Mouse (Mus musculus): ENCODE data around the gene 1700125H20Rik.

Gene 1700125H20Rik

DNA sequence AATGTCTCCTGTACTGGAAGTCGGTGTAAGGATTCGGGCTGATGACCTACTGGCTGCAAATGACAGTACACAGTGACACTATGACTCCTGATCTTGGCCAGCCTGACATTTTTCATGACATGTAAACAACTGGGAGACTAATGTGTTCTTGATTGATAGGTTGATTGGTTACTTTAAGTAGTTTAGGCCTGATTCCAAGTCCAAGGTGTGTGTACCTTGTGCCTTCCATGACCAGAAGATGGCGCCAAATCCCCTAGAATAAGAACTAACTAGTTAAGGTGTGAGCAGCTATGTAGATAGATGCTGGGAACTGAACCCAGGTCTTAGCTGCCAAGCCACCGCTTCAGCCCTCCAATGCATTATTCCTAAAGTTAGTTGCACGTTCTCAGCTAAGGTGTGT is 13.9 kb downstream of the 1700125H20Rik start:
- peak; percentile 84 for DNase-seq (ENCODE audit: low read depth, low spot score)

DNA sequence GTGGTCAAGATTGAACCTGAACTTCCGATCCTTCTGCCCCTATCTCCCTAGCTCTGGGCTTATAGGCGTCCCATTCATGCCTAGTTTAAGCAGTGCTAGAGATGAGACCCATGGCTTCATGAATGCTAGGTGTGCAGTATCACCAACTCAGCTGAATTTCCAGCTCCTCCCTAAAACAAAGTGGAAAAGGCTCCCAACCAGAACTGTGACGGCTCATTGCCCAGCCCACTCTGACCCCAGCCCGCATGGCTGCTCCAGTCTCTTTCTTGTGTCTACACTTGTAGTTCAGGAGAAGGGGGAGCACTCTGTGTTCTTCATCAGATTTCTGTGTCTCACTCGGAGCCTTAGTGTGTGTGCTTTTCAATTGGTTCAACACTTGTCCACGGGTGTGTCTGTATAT is 14.6 kb downstream of the 1700125H20Rik start:
- DNase-seq (ENCODE audit: low read depth, low spot score) = no peak

DNA sequence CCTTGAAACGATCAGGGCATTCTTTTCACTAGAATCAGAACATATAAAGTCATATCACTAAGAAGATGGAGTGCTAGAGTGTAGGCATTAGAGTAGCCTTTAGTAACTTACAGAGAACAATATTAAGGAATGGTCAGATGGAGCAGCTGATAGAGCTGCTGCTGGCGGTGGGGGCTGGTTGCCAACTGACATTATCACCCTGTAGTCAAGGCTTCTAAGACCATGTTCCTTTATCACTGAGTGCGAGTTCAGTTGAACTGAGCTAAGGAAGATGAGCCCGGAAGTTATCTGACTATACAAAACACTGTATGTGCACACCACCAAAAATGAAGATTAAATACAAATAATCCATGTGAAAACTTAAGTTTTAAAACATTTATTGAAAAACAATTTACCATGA is 18.9 kb downstream of the 1700125H20Rik start:
- no peak for DNase-seq (ENCODE audit: low read depth, low spot score)

DNA sequence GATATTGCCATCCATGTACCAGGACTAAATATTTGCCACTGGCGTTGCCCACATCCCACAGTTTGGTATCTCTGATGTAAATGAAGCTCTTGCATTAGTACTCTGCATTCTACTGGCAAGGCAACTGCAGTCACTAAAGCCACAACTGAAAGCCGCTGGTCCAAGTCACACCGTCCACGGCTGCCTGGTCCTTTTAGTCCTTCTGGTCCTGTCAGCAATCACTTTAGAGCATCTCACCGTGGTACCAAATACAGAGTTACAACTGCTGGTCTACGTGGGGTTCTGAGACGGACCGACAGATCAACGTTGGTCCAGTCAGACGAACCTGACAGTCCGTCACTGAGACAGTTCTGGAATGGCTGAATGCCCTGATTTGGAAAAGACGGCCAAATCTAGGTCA is 20.5 kb downstream of the 1700125H20Rik start:
- DNase-seq (ENCODE audit: low read depth, low spot score) = no peak

DNA sequence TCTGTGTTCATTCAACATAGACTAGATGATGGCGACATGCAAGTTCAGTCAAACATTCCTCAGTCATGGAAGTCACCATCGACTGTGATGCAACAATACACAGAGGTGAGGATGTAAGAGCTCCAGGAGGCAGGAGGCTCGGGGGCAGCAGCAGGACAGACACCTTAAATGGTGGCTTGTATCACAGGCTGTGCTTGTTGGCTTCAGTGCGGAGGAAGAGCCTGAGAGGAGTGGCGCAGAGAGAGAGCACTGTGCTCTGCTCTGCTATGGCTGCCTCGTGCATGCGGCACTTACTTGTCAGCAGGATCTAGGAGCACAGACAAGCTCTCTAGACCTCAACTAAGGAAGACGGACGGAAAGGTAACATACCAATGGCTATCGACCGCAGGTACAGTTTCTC is 24.0 kb downstream of the 1700125H20Rik start:
- no peak for DNase-seq (ENCODE audit: low read depth, low spot score)

DNA sequence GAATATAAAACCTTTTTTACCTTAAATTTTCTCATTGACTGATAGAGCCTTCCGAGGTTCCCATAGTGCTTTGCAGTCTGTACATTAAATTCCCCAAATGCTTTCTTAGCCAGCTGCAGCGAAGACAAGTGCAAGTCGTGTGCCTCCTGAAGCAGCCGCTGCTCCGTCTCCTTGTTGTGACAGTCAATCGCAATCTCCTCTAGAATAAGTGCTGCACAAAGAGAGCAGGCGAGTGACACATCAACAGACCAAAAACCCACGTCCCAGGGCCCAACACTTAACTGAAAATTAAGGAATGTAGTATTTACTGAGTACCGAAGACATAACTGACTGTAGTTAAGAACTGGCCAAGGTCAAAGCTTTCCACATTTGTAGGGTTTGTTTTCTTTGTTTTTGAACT is 25.8 kb downstream of the 1700125H20Rik start:
- no peak for DNase-seq (ENCODE audit: low read depth, low spot score)

DNA sequence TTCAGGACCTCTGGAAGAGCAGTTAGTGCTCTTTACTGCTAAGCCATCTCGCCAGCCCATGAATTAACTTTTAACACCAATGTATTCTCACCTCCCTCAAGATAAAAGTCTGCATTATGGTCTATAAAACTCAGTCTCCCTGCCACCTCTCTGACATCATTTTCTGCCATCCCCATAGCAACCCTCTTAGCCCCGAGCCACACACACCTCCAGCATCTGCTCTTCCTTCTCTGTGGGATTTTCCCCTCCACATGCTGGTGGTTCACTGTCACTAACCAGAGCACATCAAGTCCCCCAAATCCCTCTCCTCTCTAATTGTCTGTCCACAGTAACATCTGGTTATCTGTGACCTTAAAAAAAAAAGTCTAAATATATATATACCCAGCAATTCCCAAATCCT is 28.7 kb downstream of the 1700125H20Rik start:
- no peak for DNase-seq (ENCODE audit: low read depth, low spot score)

DNA sequence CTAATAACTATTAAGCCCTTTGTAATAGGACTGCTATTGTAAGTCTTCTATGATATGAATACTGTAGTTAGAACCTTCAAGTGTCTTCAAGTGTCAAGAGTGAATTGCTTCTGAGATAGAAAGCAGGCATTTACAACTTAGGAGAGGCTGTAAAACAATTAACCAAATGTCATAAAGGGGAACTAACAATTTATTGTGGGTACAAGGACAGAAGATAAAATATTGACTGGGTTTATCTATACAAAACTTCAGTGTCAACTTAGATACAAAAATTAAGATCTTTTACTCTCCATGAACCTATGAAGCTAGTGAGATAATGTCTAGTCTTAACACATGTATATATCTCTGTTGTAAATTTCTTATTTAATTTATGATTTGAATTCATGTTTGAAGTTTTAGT is 36.0 kb downstream of the 1700125H20Rik start:
- DNase-seq (ENCODE audit: low read depth, low spot score) = no peak

DNA sequence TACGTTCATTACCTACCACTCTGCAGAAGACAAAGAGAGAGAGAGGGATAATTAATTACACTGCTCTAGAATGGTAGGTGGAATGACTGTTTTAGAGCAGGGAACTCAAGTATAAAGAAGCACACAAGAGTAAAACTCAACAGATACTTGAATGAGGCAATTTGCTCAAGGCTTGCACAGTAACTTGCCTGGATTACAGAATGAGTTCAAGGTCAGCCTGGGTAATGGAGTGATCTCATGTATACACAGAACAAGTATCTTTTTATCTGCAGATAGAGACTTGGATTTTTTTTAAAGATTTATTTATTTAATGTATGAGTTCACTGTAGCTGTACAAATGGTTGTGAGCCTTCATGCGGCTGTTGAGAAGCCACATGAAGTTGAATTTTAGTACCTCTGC is 40.9 kb downstream of the 1700125H20Rik start:
- DNase-seq (ENCODE audit: low read depth, low spot score) = no peak

DNA sequence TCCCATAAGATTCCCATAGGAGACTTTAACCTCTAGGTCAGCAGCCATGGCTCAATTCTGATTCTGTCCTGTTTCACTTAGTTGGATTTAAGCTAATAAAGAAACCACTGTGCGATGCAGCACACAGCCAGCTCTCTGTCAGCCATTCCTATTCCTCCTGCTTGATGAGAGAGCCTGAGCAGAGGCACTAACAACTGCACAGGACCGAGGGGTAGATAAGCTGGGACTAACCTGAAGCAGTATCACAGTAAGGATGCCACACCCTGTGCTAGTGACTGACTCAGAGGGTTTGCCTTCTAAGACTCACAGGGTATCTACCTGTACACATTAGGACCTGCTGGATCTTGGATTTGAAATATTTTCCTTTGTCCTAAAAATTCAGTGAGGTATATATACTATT is 43.0 kb downstream of the 1700125H20Rik start:
- no peak for DNase-seq (ENCODE audit: low read depth, low spot score)

DNA sequence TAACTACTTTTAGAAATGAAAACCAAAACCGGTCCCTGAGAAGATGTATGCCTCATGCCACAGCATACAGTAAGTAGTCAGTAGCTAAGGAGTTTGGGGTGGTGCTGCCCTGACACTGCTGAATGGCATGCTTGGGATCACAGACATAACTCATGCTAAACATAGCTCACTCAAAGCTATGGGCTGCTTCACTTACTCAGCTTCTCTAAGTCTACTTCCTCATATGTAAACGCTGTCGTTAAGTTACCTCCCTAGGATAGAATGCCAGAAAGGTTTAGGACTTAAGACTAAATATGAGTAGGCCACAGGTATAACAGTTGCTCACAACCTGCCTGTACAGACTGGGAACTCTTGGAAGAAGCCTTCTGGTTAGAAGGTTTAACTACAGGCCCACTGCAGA is 44.5 kb downstream of the 1700125H20Rik start:
- DNase-seq (ENCODE audit: low read depth, low spot score) = no peak

DNA sequence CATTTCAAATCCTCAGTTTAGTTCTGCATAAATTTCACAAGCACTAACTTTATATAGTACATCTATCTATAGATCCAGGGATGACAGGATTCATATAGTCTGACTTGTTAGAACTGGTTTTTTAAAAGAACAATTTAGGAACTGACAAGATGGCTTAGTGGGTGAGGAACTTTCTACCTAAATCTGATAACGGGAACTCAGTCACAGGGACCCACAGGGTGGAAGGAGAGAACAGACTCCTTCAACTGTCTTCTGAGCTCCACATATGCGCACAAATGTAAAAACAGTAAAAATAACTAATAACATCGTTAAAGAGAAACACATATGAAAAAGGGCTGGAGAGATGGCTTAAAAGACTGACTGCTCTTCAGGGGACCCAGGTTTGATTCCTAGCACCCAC is 48.8 kb downstream of the 1700125H20Rik start:
- no peak for DNase-seq (ENCODE audit: low read depth, low spot score)

DNA sequence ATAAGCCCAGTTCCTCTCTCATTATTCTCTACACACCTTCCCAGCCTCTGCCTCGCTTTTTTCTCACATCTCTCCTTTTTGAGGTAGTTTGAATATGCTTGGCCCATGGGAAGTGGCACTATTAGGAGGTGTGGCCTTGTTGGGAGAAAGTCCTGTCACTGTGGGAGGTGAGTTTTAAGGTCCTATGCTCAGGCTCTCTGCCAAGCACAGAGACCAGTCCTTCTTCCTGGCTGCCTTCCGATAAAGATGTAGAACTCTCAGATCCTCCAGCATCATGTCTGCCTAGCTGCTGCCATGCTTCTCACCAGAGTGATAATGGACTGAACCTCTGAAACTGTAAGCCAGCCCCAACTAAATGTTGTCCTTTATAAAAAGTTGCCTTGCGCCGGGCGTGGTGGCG is 52.4 kb downstream of the 1700125H20Rik start:
- DNase-seq (ENCODE audit: low read depth, low spot score) = no peak

DNA sequence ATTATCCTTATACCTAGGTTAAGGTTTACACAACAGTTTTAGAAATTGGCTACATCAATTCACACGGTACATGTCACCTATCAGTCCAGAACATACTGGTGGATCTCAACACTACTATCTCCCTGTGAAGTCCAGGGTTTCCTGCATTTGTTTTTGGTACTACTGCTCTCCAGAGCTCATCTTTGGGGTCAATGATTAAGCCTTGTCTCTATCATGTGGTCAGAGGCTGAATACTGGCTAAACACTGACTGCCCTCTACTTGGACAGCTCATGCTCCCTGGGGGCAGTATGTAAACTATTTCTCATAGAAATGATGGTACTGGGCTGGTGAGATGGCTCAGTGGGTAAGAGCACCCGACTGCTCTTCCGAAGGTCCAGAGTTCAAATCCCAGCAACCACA is 53.0 kb downstream of the 1700125H20Rik start:
- no peak for DNase-seq (ENCODE audit: low read depth, low spot score)
